Mouse (Mus musculus): ENCODE data around the gene Atp6v0c. TPM values are rescaled to one million over a fixed set of nuclear protein-coding genes. Genes with fewer than 3 reads are reported as not detected.
A peak's percentile ranks its signal among the peaks of the same experiment; 100 is the strongest.

Atp6v0c gene
- polyA plus RNA-seq, 1 experiment from 2014 or later = 627 TPM

GRCm38 (mm10) chr17:24157526-24157925 lies 12.0 kb downstream of the Atp6v0c start:
- no peak for ATAC-seq (ENCODE audit: low FRiP score, low TSS enrichment)
- H3K4me3 ChIP-seq (ENCODE audit: low read depth, low read length) = no peak overlapping the region
- no peaks in the 10 kb centered on the region; the same call in 1 of the 2 replicates for H3K4me1 ChIP-seq (replicated peaks; ENCODE audit: control insufficient read depth, insufficient read depth)
- TF ChIP-seq CTCF (IDR thresholded peaks at IDR 0.05; ENCODE audit: low read depth) (0 out of 2 replicates have a peak, but pooled peaks have one; percentile 7), EP300 (optimal IDR thresholded peaks at IDR 0.05) (no peak)
- 95% methylated on average over 4 of the region's 4 CpGs for WGBS
- no peaks in the 10 kb centered on the region for H3K27me3 ChIP-seq (ENCODE audit: control insufficient read depth, insufficient read depth, low read length)
- H3K27ac ChIP-seq (replicated peaks) = no peak overlapping the region
- DNase-seq (ENCODE audit: low spot score) = peak; percentile 12
- no peaks in the 10 kb centered on the region for H3K9me3 ChIP-seq (ENCODE audit: control insufficient read depth, low read length)
- no peak overlapping the region for H3K4me2 ChIP-seq (replicated peaks; ENCODE audit: low read depth)
- H3K36me3 ChIP-seq (ENCODE audit: control insufficient read depth, insufficient read depth, low read length) = peaks cover 4% of the 10 kb centered on the region
- H3K9ac ChIP-seq (ENCODE audit: low read length) = no peak overlapping the region

DNA sequence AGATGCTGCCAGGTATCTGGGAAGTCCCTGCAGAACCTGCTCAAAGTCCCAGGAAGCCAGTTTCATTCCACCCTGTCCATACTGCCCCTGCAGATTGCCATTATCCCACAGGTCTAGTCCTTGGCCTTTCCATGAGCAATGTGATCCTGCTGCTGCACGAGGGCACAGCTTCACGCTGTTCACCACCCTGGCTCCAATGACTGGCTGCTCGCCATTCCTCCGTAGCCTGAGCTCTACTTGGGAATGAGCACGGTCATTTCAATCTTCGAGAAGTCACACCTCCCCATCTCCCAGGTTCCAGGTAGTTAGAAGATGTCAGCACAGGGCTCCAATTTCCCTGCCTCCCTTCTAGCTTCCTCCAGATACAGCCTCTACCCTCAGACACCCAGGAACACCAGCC lies 12.4 kb downstream of the Atp6v0c start:
- DNase-seq (ENCODE audit: low spot score) = peak; percentile 9
- H3K4me1 ChIP-seq (replicated peaks; ENCODE audit: control insufficient read depth, insufficient read depth) = no peaks in the 10 kb centered on the region
- TF ChIP-seq CTCF (IDR thresholded peaks at IDR 0.05; ENCODE audit: low read depth) (no peak), EP300 (optimal IDR thresholded peaks at IDR 0.05) (no peak)
- H3K4me3 ChIP-seq (ENCODE audit: low read depth, low read length) = no peak overlapping the region
- WGBS = 89% methylated on average over 6 of the region's 6 CpGs
- no peak overlapping the region for H3K9ac ChIP-seq (ENCODE audit: low read length)
- no peaks in the 10 kb centered on the region for H3K9me3 ChIP-seq (ENCODE audit: control insufficient read depth, low read length)
- no peak overlapping the region for H3K27ac ChIP-seq (replicated peaks)
- no peak for ATAC-seq (ENCODE audit: low FRiP score, low TSS enrichment)
- no peaks in the 10 kb centered on the region for H3K27me3 ChIP-seq (ENCODE audit: control insufficient read depth, insufficient read depth, low read length)
- peaks cover 4% of the 10 kb centered on the region for H3K36me3 ChIP-seq (ENCODE audit: control insufficient read depth, insufficient read depth, low read length)
- no peak overlapping the region for H3K4me2 ChIP-seq (replicated peaks; ENCODE audit: low read depth)

DNA sequence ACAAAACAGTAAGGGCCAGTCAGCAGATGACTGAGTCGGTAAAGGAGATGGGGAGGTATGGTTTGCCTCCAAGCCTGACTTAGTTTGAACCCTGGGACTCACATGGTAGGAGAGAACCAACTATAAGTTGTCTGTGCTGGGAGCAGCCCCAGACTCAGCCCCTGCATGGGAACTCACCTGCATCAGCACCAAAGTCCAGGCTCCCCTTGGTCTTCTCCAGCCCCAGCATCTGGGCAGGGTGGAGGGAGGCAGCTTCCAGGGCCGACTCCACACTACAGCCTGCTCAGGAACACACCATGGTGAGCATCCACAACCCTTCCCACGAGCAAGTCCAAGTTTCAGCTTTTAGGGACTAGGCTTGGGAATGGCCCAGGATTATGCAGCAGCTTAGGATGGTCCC lies 13.1 kb downstream of the Atp6v0c start:
- no peaks in the 10 kb centered on the region for H3K9me3 ChIP-seq (ENCODE audit: control insufficient read depth, low read length)
- H3K9ac ChIP-seq (ENCODE audit: low read length) = no peak overlapping the region
- ATAC-seq (ENCODE audit: low FRiP score, low TSS enrichment) (no peak), DNase-seq (ENCODE audit: low spot score) (no peak)
- 80% methylated on average over 3 of the region's 3 CpGs for WGBS
- H3K27ac ChIP-seq (replicated peaks) = no peak overlapping the region
- H3K36me3 ChIP-seq (ENCODE audit: control insufficient read depth, insufficient read depth, low read length) = peaks cover 4% of the 10 kb centered on the region
- H3K27me3 ChIP-seq (ENCODE audit: control insufficient read depth, insufficient read depth, low read length) = no peaks in the 10 kb centered on the region
- H3K4me2 ChIP-seq (replicated peaks; ENCODE audit: low read depth) = no peak overlapping the region
- no peaks in the 10 kb centered on the region for H3K4me1 ChIP-seq (replicated peaks; ENCODE audit: control insufficient read depth, insufficient read depth)
- no peak overlapping the region for H3K4me3 ChIP-seq (ENCODE audit: low read depth, low read length)
- TF ChIP-seq EP300 (optimal IDR thresholded peaks at IDR 0.05) (no peak), CTCF (IDR thresholded peaks at IDR 0.05; ENCODE audit: low read depth) (no peak)

- H3K36me3 ChIP-seq (ENCODE audit: control insufficient read depth, insufficient read depth, low read length) = peaks cover 4% of the 10 kb centered on the region
- H3K9me3 ChIP-seq (ENCODE audit: control insufficient read depth, low read length) = no peaks in the 10 kb centered on the region
- no peaks in the 10 kb centered on the region for H3K27me3 ChIP-seq (ENCODE audit: control insufficient read depth, insufficient read depth, low read length)
- H3K4me3 ChIP-seq (ENCODE audit: low read depth, low read length) = no peak overlapping the region
- no peak overlapping the region for H3K9ac ChIP-seq (ENCODE audit: low read length)
- no peaks in the 10 kb centered on the region for H3K4me1 ChIP-seq (replicated peaks; ENCODE audit: control insufficient read depth, insufficient read depth)
- TF ChIP-seq CTCF (IDR thresholded peaks at IDR 0.05; ENCODE audit: low read depth) (no peak), EP300 (optimal IDR thresholded peaks at IDR 0.05) (no peak)
- WGBS = 91% methylated on average over 9 of the region's 9 CpGs
- ATAC-seq (ENCODE audit: low FRiP score, low TSS enrichment) = no peak
- no peak for DNase-seq (ENCODE audit: low spot score)
- no peak overlapping the region for H3K27ac ChIP-seq (replicated peaks)
- no peak overlapping the region for H3K4me2 ChIP-seq (replicated peaks; ENCODE audit: low read depth)
Measured at GRCm38 (mm10) chr17:24155742-24156141, 13.8 kb downstream of the Atp6v0c start.

- TF ChIP-seq EP300 (optimal IDR thresholded peaks at IDR 0.05) (no peak), CTCF (IDR thresholded peaks at IDR 0.05; ENCODE audit: low read depth) (peak; percentile 23)
- WGBS = 58% methylated on average over 3 of the region's 3 CpGs
Measured at GRCm38 (mm10) chr17:24154463-24154862, 15.0 kb downstream of the Atp6v0c start.

GRCm38 (mm10) chr17:24151890-24152563 lies 17.5 kb downstream of the Atp6v0c start:
- Histone ChIP-seq H3K4me3 (ENCODE audit: low read depth, low read length) (peak overlapping the region; percentile 39), H3K27me3 (ENCODE audit: control insufficient read depth, insufficient read depth, low read length) (no peaks in the 10 kb centered on the region), H3K27ac (replicated peaks) (peak overlapping the region; percentile 25; the same call in 1 of the 2 replicates), H3K4me2 (replicated peaks; ENCODE audit: low read depth) (peak overlapping the region; percentile 79), H3K9me3 (ENCODE audit: control insufficient read depth, low read length) (no peaks in the 10 kb centered on the region), H3K9ac (ENCODE audit: low read length) (peak overlapping the region; percentile 55), H3K4me1 (replicated peaks; ENCODE audit: control insufficient read depth, insufficient read depth) (no peaks in the 10 kb centered on the region), H3K36me3 (ENCODE audit: control insufficient read depth, insufficient read depth, low read length) (no peaks in the 10 kb centered on the region; the same call in 1 of the 2 replicates)
- WGBS = 1% methylated on average over 26 of the region's 26 CpGs
- ATAC-seq (ENCODE audit: low FRiP score, low TSS enrichment) (peak; percentile 95), DNase-seq (ENCODE audit: low spot score) (peak; percentile 90)
- TF ChIP-seq CTCF (IDR thresholded peaks at IDR 0.05; ENCODE audit: low read depth) = peak; percentile 93
- peak; percentile 78 for TF ChIP-seq EP300 (optimal IDR thresholded peaks at IDR 0.05)

More at GRCm38 (mm10) chr17:24154463-24154862, 15.0 kb downstream of the Atp6v0c start:
- H3K4me3 ChIP-seq (ENCODE audit: low read depth, low read length) = no peak overlapping the region
- ATAC-seq (ENCODE audit: low FRiP score, low TSS enrichment) (no peak; the same call in 1 of the 2 replicates), DNase-seq (ENCODE audit: low spot score) (peak; percentile 50)
- no peaks in the 10 kb centered on the region for H3K9me3 ChIP-seq (ENCODE audit: control insufficient read depth, low read length)
- H3K36me3 ChIP-seq (ENCODE audit: control insufficient read depth, insufficient read depth, low read length) = peaks cover 4% of the 10 kb centered on the region
- H3K27me3 ChIP-seq (ENCODE audit: control insufficient read depth, insufficient read depth, low read length) = no peaks in the 10 kb centered on the region
- no peak overlapping the region for H3K9ac ChIP-seq (ENCODE audit: low read length)
- H3K4me2 ChIP-seq (replicated peaks; ENCODE audit: low read depth) = no peak overlapping the region
- no peaks in the 10 kb centered on the region for H3K4me1 ChIP-seq (replicated peaks; ENCODE audit: control insufficient read depth, insufficient read depth)
- H3K27ac ChIP-seq (replicated peaks) = no peak overlapping the region
